Mouse (Mus musculus) heart, embryonic 16.5 days (tissue): Measurements from ENCODE around the gene Npr3. TPM values are rescaled to one million over a fixed set of nuclear protein-coding genes. Genes with fewer than 3 reads are reported as not detected.

ENCODE experiments used
- ATAC-seq: fragments of 200-750 bp; cut with Nextera tagmentation; replicated peaks from 2 replicates; pipeline ENCODE4 v1.8.0; 2017; ENCODE audit warnings: moderate number of reproducible peaks; ENCODE audit not compliant: insufficient read depth, low FRiP score; ENCODE audit errors: extremely low read depth
- H3K27ac ChIP-seq: fragments of 300-500 bp; sonication (generic); 2 replicates; pipeline ENCODE4 v1.5.1; 2014; ENCODE audit warnings: mild to moderate bottlenecking, low read length, control low read depth, moderate library complexity
- H3K27me3 ChIP-seq: fragments of 300-500 bp; sonication (generic); 2 replicates; pipeline ENCODE4 v1.6.1; 2014; ENCODE audit warnings: low read length, mixed read lengths; ENCODE audit not compliant: control insufficient read depth, insufficient read depth
- H3K36me3 ChIP-seq: fragments of 300-500 bp; sonication (generic); 2 replicates; pipeline ENCODE4 v1.6.1; 2014; ENCODE audit not compliant: control insufficient read depth, insufficient read depth
- H3K4me1 ChIP-seq: fragments of 300-500 bp; sonication (generic); 2 replicates; pipeline ENCODE4 v1.6.1; 2014; ENCODE audit warnings: low read length, mixed read lengths; ENCODE audit not compliant: control insufficient read depth, insufficient read depth
- H3K4me2 ChIP-seq: fragments of 300-500 bp; sonication (generic); 2 replicates; pipeline ENCODE4 v1.6.1; 2014; ENCODE audit warnings: low read depth, mild to moderate bottlenecking, control low read depth, low read length
- H3K4me3 ChIP-seq: fragments of 300-500 bp; sonication (generic); 2 replicates; pipeline ENCODE4 v1.5.1; 2014; ENCODE audit warnings: mild to moderate bottlenecking, control low read depth, low read length
- H3K9ac ChIP-seq: fragments of 300-500 bp; sonication (generic); 2 replicates; pipeline ENCODE4 v1.6.1; 2014; ENCODE audit warnings: low read length, control low read depth
- H3K9me3 ChIP-seq: fragments of 300-500 bp; sonication (generic); replicated peaks from 2 replicates; pipeline ENCODE4 v1.6.1; 2016; ENCODE audit warnings: low read length; ENCODE audit not compliant: control insufficient read depth
- WGBS: fragments of 180-500 bp; shearing (Covaris S2); extraction: QIAGEN DNeasy Blood & Tissue Kit; methylation state at CpG from one replicate; pipeline ENCODE4 v1.1.7; 2014; 5-methylcytosine and 5-hydroxymethylcytosine counted together
- polyA plus RNA-seq: library from polyadenylated mRNA; unstranded; fragments of >200 nt; fragmentation: Nextera tagmentation; extraction: Ambion mirVana; gene quantifications from 2 replicates; pipeline ENCODE4 v1.2.1, GENCODE M21; 2015

Npr3 gene
- polyA plus RNA-seq, 1 experiment from 2014 or later: 8.1 TPM

- H3K4me2 ChIP-seq: no peak overlapping the region; the same call in 1 of the 2 replicates
- 50% methylated on average over 9 of the region's 9 CpGs for WGBS
- no peak for ATAC-seq
- peaks cover 4% of the 10 kb centered on the region; the same call in 1 of the 2 replicates for H3K9me3 ChIP-seq
- no peaks in the 10 kb centered on the region for H3K36me3 ChIP-seq
- no peaks in the 10 kb centered on the region for H3K27me3 ChIP-seq
- no peak overlapping the region for H3K4me3 ChIP-seq
- no peak overlapping the region for H3K9ac ChIP-seq
- peaks cover 2% of the 10 kb centered on the region; the same call in 1 of the 2 replicates for H3K4me1 ChIP-seq
- H3K27ac ChIP-seq: no peak overlapping the region
Observed at GRCm38 (mm10) chr15:11914101-11914500, 7.0 kb upstream of the Npr3 start.

- Histone ChIP-seq H3K9me3 (no peaks in the 10 kb centered on the region), H3K36me3 (no peaks in the 10 kb centered on the region), H3K4me2 (no peak overlapping the region), H3K27me3 (no peaks in the 10 kb centered on the region), H3K27ac (no peak overlapping the region), H3K4me1 (peaks cover 8% of the 10 kb centered on the region), H3K4me3 (no peak overlapping the region), H3K9ac (no peak overlapping the region)
- WGBS: 41% methylated on average over 6 of the region's 6 CpGs
- no peak for ATAC-seq
Observed at GRCm38 (mm10) chr15:11909875-11910274, 2.8 kb upstream of the Npr3 start.

GRCm38 (mm10) chr15:11908166-11908565 is 1.1 kb upstream of the Npr3 start:
- Histone ChIP-seq H3K9me3 (no peaks in the 10 kb centered on the region), H3K36me3 (no peaks in the 10 kb centered on the region), H3K27ac (no peak overlapping the region), H3K27me3 (0 out of 2 replicates have a peak, but pooled peaks cover 5% of the 10 kb centered on the region), H3K4me1 (peaks cover 17% of the 10 kb centered on the region), H3K9ac (no peak overlapping the region), H3K4me2 (peak overlapping the region; percentile 27), H3K4me3 (peak overlapping the region; percentile 15; the same call in 1 of the 2 replicates)
- WGBS: 15% methylated on average over 11 of the region's 11 CpGs
- ATAC-seq: no peak

- no peaks in the 10 kb centered on the region for H3K36me3 ChIP-seq
- H3K4me1 ChIP-seq: peaks cover 17% of the 10 kb centered on the region
- peak; percentile 66 for ATAC-seq
- H3K4me3 ChIP-seq: peak overlapping the region; percentile 72
- H3K9ac ChIP-seq: peak overlapping the region; percentile 73
- 0 out of 2 replicates have a peak, but pooled peaks cover 9% of the 10 kb centered on the region for H3K27me3 ChIP-seq
- under 1% methylated on average over 36 of the region's 36 CpGs for WGBS
- H3K9me3 ChIP-seq: no peaks in the 10 kb centered on the region
- peak overlapping the region; percentile 93 for H3K4me2 ChIP-seq
- H3K27ac ChIP-seq: peak overlapping the region; percentile 74
Observed at GRCm38 (mm10) chr15:11906021-11906570, 991 bp downstream of the Npr3 start.

- ATAC-seq: no peak
- Histone ChIP-seq H3K27ac (peak overlapping the region; percentile 76), H3K36me3 (no peaks in the 10 kb centered on the region), H3K4me2 (peak overlapping the region; percentile 93), H3K27me3 (0 out of 2 replicates have a peak, but pooled peaks cover 9% of the 10 kb centered on the region), H3K4me3 (peak overlapping the region; percentile 72), H3K4me1 (peaks cover 17% of the 10 kb centered on the region), H3K9ac (peak overlapping the region; percentile 69), H3K9me3 (no peaks in the 10 kb centered on the region)
- WGBS: under 1% methylated on average over 90 of the region's 90 CpGs
Observed at GRCm38 (mm10) chr15:11904848-11905672, 2.0 kb downstream of the Npr3 start.

GRCm38 (mm10) chr15:11904043-11904847 is 2.8 kb downstream of the Npr3 start:
- H3K4me2 ChIP-seq: peak overlapping the region; percentile 93
- peaks cover 17% of the 10 kb centered on the region for H3K4me1 ChIP-seq
- WGBS: under 1% methylated on average over 48 of the region's 48 CpGs
- H3K9ac ChIP-seq: peak overlapping the region; percentile 69
- no peaks in the 10 kb centered on the region for H3K9me3 ChIP-seq
- ATAC-seq: 0 out of 2 replicates have a peak, but pooled peaks have one; percentile 29
- 0 out of 2 replicates have a peak, but pooled peaks cover 9% of the 10 kb centered on the region for H3K27me3 ChIP-seq
- H3K27ac ChIP-seq: peak overlapping the region; percentile 76
- H3K4me3 ChIP-seq: peak overlapping the region; percentile 72
- no peaks in the 10 kb centered on the region for H3K36me3 ChIP-seq

- Histone ChIP-seq H3K4me1 (peaks cover 17% of the 10 kb centered on the region), H3K9ac (peak overlapping the region; percentile 69), H3K27me3 (0 out of 2 replicates have a peak, but pooled peaks cover 9% of the 10 kb centered on the region), H3K4me2 (peak overlapping the region; percentile 93), H3K27ac (peak overlapping the region; percentile 76), H3K36me3 (no peaks in the 10 kb centered on the region), H3K4me3 (peak overlapping the region; percentile 72), H3K9me3 (no peaks in the 10 kb centered on the region)
- ATAC-seq: no peak
- 13% methylated on average over 34 of the region's 34 CpGs for WGBS
Observed at GRCm38 (mm10) chr15:11903196-11904042, 3.7 kb downstream of the Npr3 start.

- H3K36me3 ChIP-seq: no peaks in the 10 kb centered on the region
- ATAC-seq: no peak
- no peak overlapping the region for H3K4me3 ChIP-seq
- H3K4me1 ChIP-seq: peaks cover 7% of the 10 kb centered on the region
- 86% methylated on average over 8 of the region's 8 CpGs for WGBS
- H3K4me2 ChIP-seq: peak overlapping the region; percentile 9; the same call in 1 of the 2 replicates
- H3K27ac ChIP-seq: no peak overlapping the region; the same call in none of the 2 replicates
- 0 out of 2 replicates have a peak, but pooled peaks cover 2% of the 10 kb centered on the region for H3K9me3 ChIP-seq
- 0 out of 2 replicates have a peak, but pooled peaks cover 1% of the 10 kb centered on the region for H3K27me3 ChIP-seq
- H3K9ac ChIP-seq: no peak overlapping the region
Observed at GRCm38 (mm10) chr15:11897617-11898016, 9.5 kb downstream of the Npr3 start.
